Mouse (Mus musculus) thymus, postnatal 14 days (tissue): ENCODE results near the gene Myod1.
A peak's percentile ranks its signal among the peaks of the same experiment; 100 is the strongest.

Source experiments
- DNase-seq: peaks from one replicate; pipeline ENCODE4 v3.0.0; 2021

Gene Myod1

GRCm38 (mm10) chr7:46393718-46394511, 17.6 kb downstream of the Myod1 start:
- no peak for DNase-seq

- DNase-seq = no peak
Observed at GRCm38 (mm10) chr7:46394933-46395332, 18.7 kb downstream of the Myod1 start.

GRCm38 (mm10) chr7:46395571-46395970, 19.3 kb downstream of the Myod1 start:
- no peak for DNase-seq

DNA sequence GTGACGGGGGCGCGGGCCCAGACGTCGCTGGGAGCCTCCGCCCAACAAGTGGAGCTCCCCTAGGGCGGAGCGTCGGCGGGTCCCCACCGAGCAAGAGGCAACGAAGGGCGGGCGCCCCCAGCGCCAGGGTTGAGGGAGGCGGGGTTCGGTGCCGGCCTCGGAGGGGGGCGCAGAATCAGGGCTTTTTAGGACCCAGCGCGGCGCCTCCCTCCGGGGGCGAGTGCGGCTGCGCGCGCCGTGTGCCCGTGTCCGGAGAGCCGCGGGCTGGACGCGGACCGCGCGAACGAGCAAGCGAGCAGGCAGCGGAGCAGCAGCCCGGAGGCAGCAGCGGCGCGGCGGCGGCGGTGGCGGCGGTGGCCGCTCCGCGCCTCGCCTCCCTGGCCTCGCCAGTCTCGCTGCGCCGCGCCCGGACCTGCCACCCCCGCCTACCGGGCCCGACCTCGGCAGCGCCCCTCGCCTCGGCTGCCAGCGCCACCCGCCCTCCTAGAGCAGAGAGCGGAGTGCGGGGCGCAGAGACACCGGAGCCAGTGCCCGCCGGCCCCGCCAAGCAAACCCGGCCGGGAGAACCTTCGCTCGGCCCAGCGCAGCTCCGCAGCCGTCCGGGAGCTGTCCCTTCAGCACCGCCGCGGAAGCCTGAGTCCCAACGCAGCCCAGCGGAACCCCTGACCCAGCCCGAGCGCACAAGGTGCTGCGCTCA, 20.1 kb downstream of the Myod1 start, which contains the start of gene Kcnc1:
TSS of gene Kcnc1 (plus strand) at position 267 of the 697 bp plus-strand sequence.
- DNase-seq = peak; percentile 72

GRCm38 (mm10) chr7:46396928-46397731, 20.9 kb downstream of the Myod1 start:
- peak; percentile 34 for DNase-seq

DNA sequence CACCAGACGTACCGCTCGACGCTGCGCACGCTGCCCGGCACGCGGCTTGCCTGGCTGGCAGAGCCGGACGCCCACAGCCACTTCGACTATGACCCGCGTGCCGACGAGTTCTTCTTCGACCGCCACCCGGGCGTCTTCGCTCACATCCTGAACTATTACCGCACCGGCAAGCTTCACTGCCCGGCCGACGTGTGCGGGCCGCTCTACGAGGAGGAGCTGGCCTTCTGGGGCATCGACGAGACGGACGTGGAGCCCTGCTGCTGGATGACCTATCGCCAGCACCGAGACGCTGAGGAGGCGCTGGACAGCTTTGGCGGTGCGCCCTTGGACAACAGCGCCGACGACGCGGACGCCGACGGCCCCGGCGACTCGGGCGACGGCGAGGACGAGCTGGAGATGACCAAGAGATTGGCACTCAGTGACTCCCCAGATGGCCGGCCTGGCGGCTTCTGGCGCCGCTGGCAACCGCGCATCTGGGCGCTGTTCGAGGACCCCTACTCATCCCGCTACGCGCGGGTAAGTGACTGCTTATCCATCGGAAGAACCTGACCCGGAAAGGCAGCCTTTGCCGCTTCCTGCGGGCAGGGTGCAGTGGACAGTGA, 21.6 kb downstream of the Myod1 start:
- no peak for DNase-seq

DNA sequence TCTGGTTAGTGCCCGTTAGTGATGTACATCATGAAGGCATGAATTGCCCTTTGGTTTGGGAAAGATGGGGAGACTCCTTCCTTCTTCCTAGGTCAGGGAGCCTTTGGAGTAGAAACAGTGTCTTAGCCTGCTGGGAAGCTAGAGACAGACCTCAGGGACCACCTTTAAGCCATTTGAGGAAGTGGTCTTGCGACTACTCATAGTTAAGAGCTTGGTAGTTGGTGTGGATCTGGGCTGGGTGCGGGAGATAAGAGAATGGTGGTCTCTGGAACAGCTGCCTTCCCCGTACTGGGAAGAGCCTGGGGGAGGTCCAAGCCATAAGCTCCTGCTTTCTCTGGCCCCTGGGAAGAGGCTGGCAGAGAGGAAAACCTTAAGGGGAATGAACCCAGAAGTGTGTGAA, 22.3 kb downstream of the Myod1 start:
- no peak for DNase-seq

GRCm38 (mm10) chr7:46399676-46400075, 23.4 kb downstream of the Myod1 start:
- no peak for DNase-seq

- no peak for DNase-seq
Observed at GRCm38 (mm10) chr7:46400346-46400745, 24.1 kb downstream of the Myod1 start.

DNA sequence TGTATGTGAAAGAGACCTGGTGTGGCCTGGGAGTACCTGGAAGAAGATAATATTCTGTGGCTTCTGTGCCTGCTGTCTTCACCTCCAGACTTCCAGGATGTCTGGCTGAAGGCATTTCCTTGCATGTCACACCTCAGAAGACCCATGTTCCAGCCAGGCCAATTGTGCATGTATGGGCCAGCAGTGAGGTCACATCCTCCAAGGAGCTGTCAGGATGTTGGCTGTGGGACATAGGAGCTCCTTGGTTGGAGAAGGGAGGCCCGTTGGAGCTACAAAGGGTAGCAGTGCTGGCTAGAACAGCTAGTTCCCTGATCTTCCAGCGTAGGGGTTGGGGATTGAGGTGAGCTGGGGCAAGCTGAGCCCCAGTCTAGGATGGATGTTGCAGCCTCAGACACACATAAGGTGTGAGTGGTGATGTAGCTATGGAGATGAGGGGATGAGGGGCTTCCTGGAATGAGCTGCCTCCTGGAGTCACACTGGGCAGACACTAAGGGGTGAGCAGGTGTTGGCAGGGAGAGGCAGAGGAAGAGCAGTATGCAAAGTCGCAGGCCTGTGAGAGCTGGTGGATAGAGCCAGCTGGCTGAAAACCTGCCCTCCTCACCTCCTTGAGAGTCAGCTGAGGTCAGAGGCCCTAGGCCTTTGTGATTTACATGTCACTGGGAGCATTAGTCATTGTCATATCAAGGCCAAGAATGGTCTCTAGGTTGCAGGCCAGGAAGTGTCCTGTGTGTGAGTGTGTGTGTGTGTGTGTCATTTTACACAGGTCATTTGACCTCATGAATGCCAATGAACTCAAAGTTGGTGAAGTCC, 25.3 kb downstream of the Myod1 start:
- DNase-seq = no peak

GRCm38 (mm10) chr7:46403616-46404485, 27.6 kb downstream of the Myod1 start:
- no peak for DNase-seq

GRCm38 (mm10) chr7:46404756-46405155, 28.5 kb downstream of the Myod1 start:
- no peak for DNase-seq

- DNase-seq = no peak
Observed at GRCm38 (mm10) chr7:46408606-46409005, 32.3 kb downstream of the Myod1 start.

DNA sequence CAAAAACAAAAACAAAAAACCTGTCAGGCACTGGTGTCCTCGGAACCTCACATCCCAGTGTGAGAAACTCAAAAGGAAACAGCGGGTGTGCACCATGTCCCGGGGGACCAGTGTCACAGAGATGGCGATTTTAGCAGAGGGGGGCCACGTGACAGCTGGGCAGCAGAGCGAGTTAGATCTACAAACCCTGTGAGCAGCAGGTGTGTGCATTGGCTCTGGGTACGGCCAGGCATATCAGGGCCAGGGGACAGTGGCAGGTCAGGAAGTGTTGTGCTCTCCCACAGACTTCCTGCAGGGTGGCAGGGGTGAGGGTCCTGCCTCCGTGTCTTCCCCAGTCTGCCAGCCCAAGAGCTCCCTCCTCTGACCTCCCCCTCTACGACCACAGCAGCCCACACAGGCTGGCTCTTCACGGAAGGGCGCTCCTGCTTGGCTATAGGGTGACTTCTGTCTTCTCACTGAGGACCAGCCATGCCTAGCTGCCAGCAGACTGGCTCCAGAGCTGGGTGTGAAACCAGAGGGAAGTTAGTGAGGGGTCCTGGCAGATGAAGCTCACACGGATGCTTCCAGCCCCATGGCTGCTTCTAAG, 33.0 kb downstream of the Myod1 start:
- DNase-seq = no peak

DNA sequence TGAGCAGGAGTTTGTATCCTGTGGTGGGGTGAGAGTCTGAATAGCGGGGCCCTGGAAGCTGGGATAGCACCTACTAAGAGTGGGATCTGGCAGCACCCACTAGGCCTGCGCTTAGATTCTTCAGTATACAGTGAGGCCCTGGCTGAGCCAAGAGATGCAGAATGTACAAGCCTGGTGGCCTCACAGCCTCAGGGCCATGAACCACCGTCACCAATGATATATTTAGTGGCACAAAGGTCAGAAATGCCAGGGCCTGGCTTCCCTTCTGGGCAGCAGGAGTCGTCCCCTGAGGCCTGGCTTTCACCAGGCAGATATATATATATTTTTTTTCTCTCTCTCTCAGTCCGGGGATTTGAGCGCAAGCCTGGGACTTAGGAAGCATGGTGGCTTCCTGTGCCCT, 34.5 kb downstream of the Myod1 start:
- DNase-seq = no peak

DNA sequence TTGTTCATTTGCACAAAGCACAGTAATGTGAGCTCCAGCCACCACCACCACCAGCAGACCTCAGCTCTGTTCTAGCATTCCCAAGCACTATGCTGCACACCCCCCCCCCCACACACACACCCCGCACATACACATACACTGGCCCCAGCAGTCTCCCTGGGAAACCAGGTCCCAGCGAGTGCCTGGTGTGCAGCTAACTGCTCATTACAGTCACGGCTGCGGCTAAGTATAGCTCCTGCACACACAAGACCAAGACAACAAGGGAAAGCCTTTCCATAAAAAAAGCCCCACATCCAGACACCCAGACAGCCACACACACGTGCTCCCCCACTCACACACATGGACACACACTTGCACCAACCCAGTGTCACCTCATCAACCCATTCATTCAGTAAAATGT, 36.5 kb downstream of the Myod1 start:
- DNase-seq = no peak

DNA sequence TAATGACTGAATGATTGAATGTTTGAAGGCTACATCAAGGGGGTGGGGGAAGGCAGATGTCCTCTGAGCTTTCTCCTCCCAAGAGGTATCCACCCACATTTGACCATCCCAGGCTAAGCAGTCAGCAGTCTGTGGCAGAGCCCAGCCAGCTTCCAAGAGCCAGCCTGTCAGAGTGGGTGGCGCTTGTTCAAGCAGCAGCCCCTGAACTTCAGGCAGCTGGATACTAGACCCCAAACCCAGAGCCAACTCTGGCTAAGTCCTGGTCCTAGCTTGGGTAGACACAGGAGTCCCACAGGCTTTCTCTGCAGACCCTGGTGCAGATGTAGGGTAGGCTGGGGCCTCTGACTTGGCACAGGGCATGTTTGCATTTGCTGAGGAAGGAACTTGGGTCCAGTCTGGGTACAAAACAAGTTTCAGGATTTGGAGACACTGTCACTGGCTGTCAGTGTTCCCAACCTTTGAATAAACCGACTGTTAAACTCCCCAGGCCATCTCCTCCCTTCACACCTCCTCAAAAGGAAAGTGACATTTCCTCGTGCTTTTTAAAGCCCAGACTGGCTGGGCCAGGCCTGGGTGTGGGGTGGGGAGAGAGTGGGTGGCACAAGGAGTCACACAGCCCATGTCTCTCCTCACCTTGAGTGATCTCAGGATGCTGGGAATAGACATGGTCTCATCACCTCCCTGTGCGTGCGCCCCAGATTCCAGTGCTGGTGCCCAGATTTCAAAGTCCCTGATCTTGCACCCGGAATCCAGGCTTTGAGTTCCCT, 37.9 kb downstream of the Myod1 start:
- DNase-seq = no peak

GRCm38 (mm10) chr7:46415818-46416425, 39.6 kb downstream of the Myod1 start:
- DNase-seq = no peak

GRCm38 (mm10) chr7:46417467-46417866, 41.2 kb downstream of the Myod1 start:
- DNase-seq = no peak
